Mouse (Mus musculus) macrophage (primary cell): Measurements from ENCODE around the gene Fam83f. TPM values are rescaled to one million over a fixed set of nuclear protein-coding genes. Genes with fewer than 3 reads are reported as not detected.

ENCODE experiments used
- H3K27ac ChIP-seq: fragments of 350-480 bp; formaldehyde crosslinking; 2 replicates; pipeline ENCODE4 v1.9.0; 2021
- H3K36me3 ChIP-seq: fragments of 350-480 bp; formaldehyde crosslinking; 2 replicates; pipeline ENCODE4 v1.9.0; 2021; ENCODE audit errors: inconsistent target
- H3K4me3 ChIP-seq: fragments of 350-480 bp; formaldehyde crosslinking; 2 replicates; pipeline ENCODE4 v1.9.0; 2021; ENCODE audit errors: inconsistent target
- H3K79me2 ChIP-seq: fragments of 350-480 bp; formaldehyde crosslinking; 2 replicates; pipeline ENCODE4 v1.9.0; 2021; ENCODE audit errors: inconsistent target
- WGBS: methylation state at CpG from one replicate; pipeline ENCODE4 v1.1.7; 2026; ENCODE audit warnings: inconsistent platforms; ENCODE audit not compliant: missing documents; 5-methylcytosine and 5-hydroxymethylcytosine counted together
- polyA plus RNA-seq: library from polyadenylated mRNA; stranded (reverse); fragments of 250-400 nt; gene quantifications from 3 replicates; pipeline ENCODE4 v1.2.4, GENCODE M21; 2018; ENCODE audit warnings: inconsistent platforms

The Fam83f gene
- polyA plus RNA-seq, 1 experiment from 2014 or later, result 2.5 TPM

- Histone ChIP-seq H3K27ac (no peak overlapping the region), H3K36me3 (no peaks in the 10 kb centered on the region), H3K79me2 (no peaks in the 10 kb centered on the region), H3K4me3 (no peak overlapping the region)
- 84% methylated on average over 17 of the region's 17 CpGs for WGBS
Measured at GRCm38 (mm10) chr15:80645006-80645797, 26.4 kb upstream of the Fam83f start.

DNA sequence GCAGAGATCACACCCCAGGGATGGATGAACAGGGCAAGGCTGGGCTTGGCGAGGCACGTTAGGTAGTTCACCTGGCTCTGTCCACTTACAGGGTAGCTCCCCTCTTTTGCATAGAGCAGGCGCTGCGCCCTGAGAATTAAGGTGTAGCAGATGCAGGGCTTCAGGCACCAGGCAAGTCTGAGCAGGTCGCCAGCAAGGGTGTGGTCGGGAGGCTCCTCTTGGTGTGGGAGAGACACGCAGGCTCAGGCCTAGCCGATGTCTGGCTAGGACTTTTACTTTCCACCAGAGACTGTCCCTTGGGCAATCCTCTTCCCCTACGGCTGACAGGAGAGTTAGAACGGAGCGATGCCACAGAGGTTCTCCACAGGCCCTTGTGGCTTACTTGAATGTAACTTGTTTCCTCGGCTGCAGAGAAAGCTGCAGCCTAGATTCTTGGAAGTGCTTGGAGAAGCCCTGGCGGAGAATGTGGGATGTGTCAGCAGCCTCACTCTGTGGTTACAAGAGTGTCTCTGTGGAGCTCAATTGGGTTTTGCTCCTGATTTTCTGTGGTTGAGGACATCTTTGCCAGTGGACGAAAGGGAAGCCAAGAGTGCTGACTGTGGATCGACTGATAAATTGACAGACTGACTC is 22.6 kb upstream of the Fam83f start:
- Histone ChIP-seq H3K79me2 (no peaks in the 10 kb centered on the region), H3K36me3 (no peaks in the 10 kb centered on the region), H3K27ac (no peak overlapping the region), H3K4me3 (no peak overlapping the region)
- WGBS, result 88% methylated on average over 15 of the region's 15 CpGs

DNA sequence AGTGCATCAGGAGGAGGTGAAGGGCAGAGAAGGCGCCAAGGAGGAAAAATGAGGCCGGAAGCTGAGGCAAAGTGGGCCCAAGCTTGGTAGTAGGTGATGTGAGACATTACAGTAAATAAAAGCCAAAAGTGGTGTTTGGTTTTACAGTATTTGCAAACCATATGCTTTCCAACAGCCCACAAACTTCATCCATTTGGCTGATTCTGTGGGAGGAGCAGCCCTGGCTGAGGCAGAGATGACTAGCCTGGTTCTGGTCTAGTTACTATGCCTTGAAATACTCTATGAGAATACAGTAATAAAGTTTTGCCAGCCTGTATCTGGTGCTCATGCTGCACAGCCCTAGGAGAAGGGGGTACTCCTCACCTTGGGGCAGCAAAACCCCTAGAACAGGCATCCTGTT is 21.2 kb upstream of the Fam83f start:
- Histone ChIP-seq H3K36me3 (no peaks in the 10 kb centered on the region), H3K4me3 (no peak overlapping the region), H3K79me2 (no peaks in the 10 kb centered on the region), H3K27ac (no peak overlapping the region)
- 85% methylated on average over 2 of the region's 2 CpGs for WGBS

DNA sequence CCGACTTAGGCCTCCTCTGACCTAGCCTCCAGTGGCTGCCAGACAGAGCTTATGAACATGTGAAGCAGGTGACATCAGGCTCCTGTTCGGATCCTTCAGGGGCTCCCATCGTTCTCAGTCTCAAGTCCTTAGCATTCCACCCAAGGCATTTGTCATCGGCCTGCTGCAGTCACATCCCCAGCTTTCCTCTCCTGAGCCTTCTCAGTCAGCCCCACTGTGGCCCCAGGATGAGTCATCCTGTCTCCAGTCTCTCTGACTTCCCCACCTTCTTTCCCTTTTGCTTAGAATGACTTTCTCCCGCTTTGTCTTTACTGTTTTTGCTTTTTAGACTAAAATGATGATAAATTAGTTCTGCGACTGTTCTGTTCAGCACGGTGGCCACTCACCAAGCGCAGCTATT is 17.8 kb upstream of the Fam83f start:
- 67% methylated on average over 8 of the region's 8 CpGs for WGBS
- H3K4me3 ChIP-seq, result no peak overlapping the region

GRCm38 (mm10) chr15:80658815-80659471 is 12.7 kb upstream of the Fam83f start:
- 86% methylated on average over 6 of the region's 6 CpGs for WGBS
- H3K27ac ChIP-seq, result no peak overlapping the region
- no peaks in the 10 kb centered on the region for H3K36me3 ChIP-seq
- no peak overlapping the region for H3K4me3 ChIP-seq
- no peaks in the 10 kb centered on the region for H3K79me2 ChIP-seq

More for the DNA sequence above, 17.8 kb upstream of the Fam83f start:
- no peaks in the 10 kb centered on the region for H3K79me2 ChIP-seq
- H3K36me3 ChIP-seq, result no peaks in the 10 kb centered on the region
- peak overlapping the region; percentile 17; the same call in 1 of the 2 replicates for H3K27ac ChIP-seq

GRCm38 (mm10) chr15:80660963-80661362 is 10.7 kb upstream of the Fam83f start:
- Histone ChIP-seq H3K4me3 (no peak overlapping the region), H3K36me3 (no peaks in the 10 kb centered on the region), H3K27ac (no peak overlapping the region), H3K79me2 (no peaks in the 10 kb centered on the region)
- WGBS, result 77% methylated on average over 4 of the region's 4 CpGs

- Histone ChIP-seq H3K79me2 (no peaks in the 10 kb centered on the region), H3K27ac (no peak overlapping the region), H3K4me3 (no peak overlapping the region), H3K36me3 (no peaks in the 10 kb centered on the region)
- WGBS, result 84% methylated on average over 4 of the region's 4 CpGs
Measured at GRCm38 (mm10) chr15:80664444-80664843, 7.2 kb upstream of the Fam83f start.

DNA sequence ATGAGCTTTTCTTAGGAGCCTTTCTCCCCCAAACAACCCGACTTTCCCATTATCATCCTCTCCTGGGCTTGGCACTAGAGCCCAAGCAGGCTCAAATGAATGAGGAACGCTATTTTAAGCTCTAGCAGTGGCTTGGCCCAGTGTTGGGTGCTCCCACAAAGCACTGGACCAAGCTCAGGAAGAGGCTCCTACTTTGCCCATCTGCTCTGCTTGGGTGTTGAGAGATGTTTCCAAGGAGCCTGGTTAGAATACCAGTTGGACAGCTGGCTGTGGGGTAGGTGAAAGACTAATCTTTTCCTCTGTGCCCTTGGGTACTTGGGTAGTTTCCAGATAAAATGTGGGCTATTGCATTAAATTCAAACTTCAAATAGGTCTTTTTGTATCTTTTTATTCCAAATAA is 1.2 kb downstream of the Fam83f start:
- WGBS, result 81% methylated on average over 2 of the region's 2 CpGs
- no peak overlapping the region for H3K27ac ChIP-seq
- H3K36me3 ChIP-seq, result no peaks in the 10 kb centered on the region

DNA sequence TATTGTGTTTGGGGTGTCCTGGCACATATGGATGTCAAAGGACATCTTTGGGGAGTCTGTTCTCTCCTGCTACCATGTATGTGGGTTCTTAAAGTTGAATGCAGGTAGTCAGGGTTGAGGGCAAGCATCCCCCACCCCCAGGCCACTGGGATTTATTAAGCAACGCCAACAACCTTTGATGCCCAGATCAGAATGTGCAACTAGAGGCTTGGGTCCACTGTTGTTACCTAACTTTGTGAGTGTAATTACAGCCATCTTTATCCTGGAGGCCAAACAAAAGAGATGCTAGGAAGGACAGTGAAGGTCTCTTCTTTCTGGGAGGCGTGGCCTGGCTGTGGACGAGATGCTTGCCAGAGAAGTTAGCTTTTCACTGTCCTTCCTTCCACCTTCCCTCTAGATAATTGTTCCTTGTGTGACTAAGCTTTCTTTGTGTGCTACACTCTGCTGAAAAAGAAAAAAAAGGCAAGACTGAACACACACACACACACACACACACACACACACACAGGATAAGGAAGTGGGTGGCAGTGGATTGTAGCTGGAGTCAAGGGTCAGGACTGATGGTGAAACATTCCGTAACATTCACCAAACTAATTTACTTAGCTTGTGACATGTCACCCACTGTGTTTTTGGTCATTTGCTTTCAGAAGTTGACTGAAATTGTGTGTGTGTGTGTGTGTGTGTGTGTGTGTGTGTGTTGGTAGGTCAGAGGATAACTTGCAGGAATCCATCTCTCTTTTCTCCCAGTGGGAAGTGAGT is 1.9 kb downstream of the Fam83f start:
- Histone ChIP-seq H3K4me3 (no peak overlapping the region), H3K27ac (no peak overlapping the region), H3K79me2 (no peaks in the 10 kb centered on the region), H3K36me3 (no peaks in the 10 kb centered on the region)
- 60% methylated on average over 4 of the region's 4 CpGs for WGBS

More for the DNA sequence above, 1.2 kb downstream of the Fam83f start:
- no peaks in the 10 kb centered on the region for H3K79me2 ChIP-seq
- H3K4me3 ChIP-seq, result no peak overlapping the region

DNA sequence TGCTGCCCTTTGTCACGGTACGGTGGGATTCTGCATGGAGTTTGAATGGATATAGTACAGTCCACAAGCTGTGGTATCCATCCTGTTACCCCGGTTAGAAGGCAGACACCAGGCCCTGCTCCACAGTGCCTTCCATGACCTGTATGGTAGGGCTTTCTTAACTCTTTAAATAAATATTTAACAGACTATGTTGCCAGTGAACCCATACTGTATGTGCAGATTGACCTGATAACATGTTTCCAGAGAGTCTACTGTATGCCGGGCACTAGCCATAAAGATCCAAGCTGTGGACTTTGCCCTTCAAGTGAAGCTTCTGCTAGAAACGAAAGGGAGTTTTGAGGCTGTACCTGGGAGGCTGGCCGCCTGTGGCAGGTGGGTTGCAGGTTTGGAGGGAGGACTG is 3.1 kb downstream of the Fam83f start:
- H3K36me3 ChIP-seq, result no peaks in the 10 kb centered on the region
- 69% methylated on average over 5 of the region's 6 CpGs for WGBS
- H3K4me3 ChIP-seq, result no peak overlapping the region
- no peaks in the 10 kb centered on the region for H3K79me2 ChIP-seq
- no peak overlapping the region for H3K27ac ChIP-seq

DNA sequence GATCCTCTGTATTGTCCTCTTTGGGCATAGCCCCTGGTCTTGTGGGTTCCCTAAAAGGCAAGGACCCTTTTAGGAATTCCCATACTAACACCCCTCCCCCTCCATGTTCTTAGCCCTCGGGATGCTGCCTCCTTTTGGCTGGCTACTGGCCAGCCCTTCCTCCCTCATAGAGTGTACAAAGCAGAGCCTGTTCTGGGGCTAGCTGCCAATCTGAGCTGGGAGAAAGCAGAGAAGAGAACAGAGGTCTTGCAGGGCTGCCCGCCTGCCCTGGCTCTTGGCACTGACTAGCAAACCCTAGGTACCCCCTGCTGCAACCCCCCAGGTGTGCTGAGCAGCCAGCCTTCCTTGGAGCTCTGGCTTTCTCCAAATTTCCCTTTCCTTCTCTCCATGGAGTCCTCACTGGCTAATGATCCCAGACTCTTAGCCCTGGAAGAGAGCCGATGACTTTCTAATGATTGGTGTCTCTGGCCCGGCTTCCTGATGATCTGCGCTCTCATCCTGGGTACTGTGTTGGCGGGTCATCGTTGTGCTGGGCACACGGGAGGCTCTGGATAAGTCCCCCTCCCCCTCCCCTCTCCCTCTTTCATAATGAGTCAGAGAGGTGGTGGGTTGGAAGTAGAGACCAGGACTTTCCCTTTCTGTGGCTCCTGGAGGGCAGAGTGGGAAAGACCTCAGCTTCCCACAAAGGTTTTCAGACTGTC is 8.0 kb downstream of the Fam83f start:
- Histone ChIP-seq H3K36me3 (no peaks in the 10 kb centered on the region), H3K79me2 (no peaks in the 10 kb centered on the region), H3K4me3 (no peak overlapping the region), H3K27ac (no peak overlapping the region)
- WGBS, result 81% methylated on average over 8 of the region's 8 CpGs

DNA sequence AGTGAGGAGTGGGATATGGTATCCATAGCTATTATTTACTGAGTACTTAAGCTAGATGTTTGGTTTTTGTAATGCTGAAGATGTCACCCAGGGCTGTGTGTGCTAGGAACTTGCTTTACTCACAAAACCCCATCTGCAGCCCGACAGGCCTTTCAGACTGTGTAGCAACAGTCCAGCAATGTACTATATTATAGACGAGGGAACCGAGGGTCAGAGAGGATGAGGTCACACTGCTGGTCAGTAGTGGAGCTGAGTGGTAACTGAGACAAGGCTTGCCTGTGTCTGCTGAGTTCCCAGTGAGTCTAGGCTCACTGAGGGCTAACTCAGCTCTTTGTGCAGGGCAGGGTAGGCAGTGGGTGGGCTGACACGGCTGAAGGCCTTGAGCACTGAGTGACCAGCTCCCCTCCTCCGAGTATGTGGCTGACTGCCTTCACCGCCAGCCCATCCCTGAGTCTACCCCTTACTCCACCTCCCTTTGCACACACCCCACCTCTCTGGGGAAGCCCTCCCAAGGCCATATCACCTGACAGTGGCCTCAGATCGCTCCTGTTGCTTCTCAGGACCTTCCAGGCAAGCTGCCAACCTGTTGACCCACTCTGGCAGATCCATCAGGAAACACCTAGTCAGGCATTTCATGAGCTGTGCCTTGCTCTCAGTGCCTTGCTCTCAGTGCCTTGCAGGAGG is 8.8 kb downstream of the Fam83f start:
- Histone ChIP-seq H3K4me3 (no peak overlapping the region), H3K79me2 (no peaks in the 10 kb centered on the region), H3K27ac (no peak overlapping the region), H3K36me3 (no peaks in the 10 kb centered on the region)
- WGBS, result 90% methylated on average over 6 of the region's 7 CpGs

GRCm38 (mm10) chr15:80681466-80681881 is 9.8 kb downstream of the Fam83f start:
- Histone ChIP-seq H3K79me2 (no peaks in the 10 kb centered on the region), H3K36me3 (no peaks in the 10 kb centered on the region), H3K4me3 (no peak overlapping the region), H3K27ac (no peak overlapping the region)
- 38% methylated on average over 4 of the region's 4 CpGs for WGBS
